Comparison of ENCODE assay signal across 9 mouse cellular contexts in the genomic region with DNA sequence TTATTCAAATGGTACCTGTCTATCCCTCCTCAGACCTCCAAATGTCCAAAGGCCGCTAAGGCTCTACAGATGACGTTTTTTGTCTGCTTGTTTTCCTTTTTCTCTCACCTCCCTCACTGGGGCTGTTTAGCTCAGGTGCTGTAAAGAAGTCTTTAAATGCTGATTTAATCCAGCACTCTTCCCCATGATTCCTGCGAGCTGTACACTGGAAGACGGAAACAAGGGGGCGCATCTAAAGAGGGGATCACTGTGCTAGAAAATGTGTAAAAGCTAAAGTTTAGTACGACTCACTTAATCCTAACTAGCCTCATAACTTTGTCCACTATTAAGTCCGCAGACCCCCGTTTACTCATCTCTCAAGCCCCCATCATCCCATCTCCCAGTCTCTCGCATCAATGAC. TPM values are rescaled to one million over a fixed set of nuclear protein-coding genes. Genes with fewer than 3 reads are reported as not detected.
DNase-seq lines count a peak whose midpoint lies in the region; ATAC-seq and TF ChIP-seq lines count a peak whose summit lies in the region.
"Had no signal": no experiment of that assay in that cellular context is flagged by ENCODE, and none has a peak within 500 bp of the region (broad histone marks: within the 10 kb centered on the region; RNA-seq: fewer than 3 reads in every experiment).

No protein-coding gene starts in this region.

- no peak for TF ChIP-seq CTCF in bone marrow macrophage, adult 2 months (IDR thresholded peaks at IDR 0.05; ENCODE audit: low read depth, low read length)

- H3K36me3 ChIP-seq in hindbrain, embryonic 12.5 days: no peaks in the 10 kb centered on the region

- H3K27me3 ChIP-seq in hindbrain, embryonic 12.5 days: no peaks in the 10 kb centered on the region

- DNase-seq in kidney, adult 9 months: peak; percentile 12
- DNase-seq in kidney, postnatal 25 days: no peak
- no peak for DNase-seq in urinary bladder, postnatal 36 days (ENCODE audit: low spot score in 2 of 2)
- DNase-seq in cerebellum, adult 8-10 months: no peak
- DNase-seq in frontal cortex, postnatal 36 days (ENCODE audit: low spot score in 2 of 2): no peak

- H3K4me3 ChIP-seq in bone marrow macrophage, adult 2 months (ENCODE audit: insufficient read depth, low read length): peak overlapping the region; percentile 89
- peak overlapping the region; percentile 44 for H3K4me3 ChIP-seq in hindbrain, embryonic 12.5 days

- H3K4me1 ChIP-seq in bone marrow macrophage, adult 2 months (ENCODE audit: control insufficient read depth, insufficient read depth, low read length): no peaks in the 10 kb centered on the region; the same call in 1 of the 2 replicates
- H3K4me1 ChIP-seq in hindbrain, embryonic 12.5 days: no peaks in the 10 kb centered on the region

- TF ChIP-seq POLR2A in bone marrow macrophage, adult 2 months (IDR thresholded peaks at IDR 0.05; ENCODE audit: borderline replicate concordance, low read depth, low read length): no peak

- 0 out of 2 replicates have a peak overlapping the region, but pooled peaks have one; percentile 9 for H3K27ac ChIP-seq in bone marrow macrophage, adult 2 months (ENCODE audit: insufficient read depth, low read depth, low read length)
- H3K27ac ChIP-seq in hindbrain, embryonic 12.5 days: no peak overlapping the region

- peak; percentile 66; the same call in 1 of the 2 replicates for ATAC-seq in hindbrain, embryonic 12.5 days (ENCODE audit: low FRiP score)
- ATAC-seq in megakaryocyte, adult 5-6 weeks (ENCODE audit: poor library complexity, severe bottlenecking): peak; percentile 14; the same call in 1 of the 2 replicates

- no peaks in the 10 kb centered on the region for H3K9me3 ChIP-seq in hindbrain, embryonic 12.5 days (replicated peaks)

- H3K4me2 ChIP-seq in hindbrain, embryonic 12.5 days (replicated peaks): peak overlapping the region; percentile 50

- H3K9ac ChIP-seq in hindbrain, embryonic 12.5 days: peak overlapping the region; percentile 57; the same call in 1 of the 2 replicates

- WGBS in hindbrain, embryonic 12.5 days: 31% methylated on average over 9 of the region's 9 CpGs

RNA-seq across cellular contexts. Expression of gene Zfp182, which starts 0.7 kb away (rescaled TPM):
- polyA plus RNA-seq in bone marrow macrophage, adult 2 months (2012; ENCODE audit: insufficient read depth, insufficient read length, missing spikeins): 20.8 and 23.6 TPM in 2 replicates
- polyA plus RNA-seq in hindbrain, embryonic 12.5 days (2016; fragmentation: Nextera tagmentation; extraction: Ambion mirVana): 9.5 and 10.2 TPM in 2 replicates
- 14.3 and 14.4 TPM in 2 replicates for total RNA-seq in megakaryocyte, adult 5-6 weeks (2015)
- 11.8 and 15.9 TPM in 2 replicates for total RNA-seq in megakaryocyte, adult 5-6 weeks (2017)

RNA-seq across cellular contexts. Expression of gene Spaca5, which starts 6.7 kb away (rescaled TPM):
- polyA plus RNA-seq in bone marrow macrophage, adult 2 months (2012; ENCODE audit: insufficient read depth, insufficient read length, missing spikeins): not detected in 2 replicates
- polyA plus RNA-seq in hindbrain, embryonic 12.5 days (2016; fragmentation: Nextera tagmentation; extraction: Ambion mirVana): not detected in 2 replicates
- not detected in 2 replicates for total RNA-seq in megakaryocyte, adult 5-6 weeks (2015)
- not detected in 2 replicates for total RNA-seq in megakaryocyte, adult 5-6 weeks (2017)
- polyA plus RNA-seq: brain, embryonic 14.5 days had no signal

RNA-seq across cellular contexts. Expression of gene Zfp300, which starts 27.9 kb away (rescaled TPM):
- polyA plus RNA-seq in bone marrow macrophage, adult 2 months (2012; ENCODE audit: insufficient read depth, insufficient read length, missing spikeins): 0.24 and 0.63 TPM in 2 replicates
- 3.2 and 4.1 TPM in 2 replicates for polyA plus RNA-seq in hindbrain, embryonic 12.5 days (2016; fragmentation: Nextera tagmentation; extraction: Ambion mirVana)
- total RNA-seq in megakaryocyte, adult 5-6 weeks (2015): 0.07 and 0.45 TPM in 2 replicates
- 0.40 and 1.3 TPM in 2 replicates for total RNA-seq in megakaryocyte, adult 5-6 weeks (2017)

RNA-seq across cellular contexts. Expression of gene Ssxa1, which starts 54.2 kb away (rescaled TPM):
- polyA plus RNA-seq in bone marrow macrophage, adult 2 months (2012; ENCODE audit: insufficient read depth, insufficient read length, missing spikeins): not detected in 2 replicates
- polyA plus RNA-seq in hindbrain, embryonic 12.5 days (2016; fragmentation: Nextera tagmentation; extraction: Ambion mirVana): not detected in 2 replicates
- not detected in 2 replicates for total RNA-seq in megakaryocyte, adult 5-6 weeks (2015)
- not detected in 2 replicates for total RNA-seq in megakaryocyte, adult 5-6 weeks (2017)
- polyA plus RNA-seq: brain, embryonic 14.5 days had no signal
